Mouse (Mus musculus) central nervous system, embryonic 14 days (tissue): ENCODE data around the gene Gm6309. TPM values are rescaled to one million over a fixed set of nuclear protein-coding genes. Genes with fewer than 3 reads are reported as not detected.

Experiments used
- polyA plus RNA-seq: library from polyadenylated mRNA; depleted of rRNA; stranded (reverse); fragments of >200 nt; gene quantifications from 2 replicates; pipeline ENCODE4 v1.2.3, GENCODE M21; 2012; rRNA removed

Gene Gm6309
- not detected in 2 replicates for polyA plus RNA-seq

GRCm38 (mm10) chr5:146170621-146171020 lies at the start of gene Gm6309:
Gm6309 (minus strand) TSS chr5:146170721.

GRCm38 (mm10) chr5:146185204-146185603 lies 14.7 kb upstream of the Gm6309 start, which contains the start of gene 1700001J03Rik:
1700001J03Rik (minus strand) TSS chr5:146185304.

DNA sequence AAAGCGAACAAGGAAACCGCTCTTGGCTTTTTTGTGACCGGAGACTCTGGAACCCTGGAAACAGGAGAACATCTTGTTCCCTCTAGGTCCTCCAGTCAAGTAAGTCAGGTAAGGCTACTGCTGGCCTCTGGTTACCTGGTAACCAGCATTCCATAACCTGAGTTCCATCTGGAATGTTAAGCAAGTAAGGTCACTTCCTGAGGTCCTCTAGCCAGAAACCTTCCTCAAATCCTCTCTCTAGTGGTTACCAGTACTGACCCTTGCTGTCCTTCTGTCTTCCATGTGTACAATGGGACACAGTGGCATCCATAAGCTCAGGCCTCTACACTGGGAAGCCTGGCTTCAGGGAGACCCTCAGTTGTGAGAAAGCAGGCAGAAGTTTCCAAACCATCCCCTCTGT lies 10.1 kb downstream of the Gm6309 start, which contains the start of gene Gm5565:
Gene Gm5565 (minus strand): TSS at position 101 of the 400 bp plus-strand sequence.

Other genes with a start within 250 kb of the Gm6309 start
- not detected in 2 replicates for gene Cyp3a25, start 161.1 kb downstream of the Gm6309 start, polyA plus RNA-seq
- not detected in 2 replicates for gene Cyp3a59, start 91.5 kb downstream of the Gm6309 start, polyA plus RNA-seq
- gene Gm5565, start 10.2 kb downstream of the Gm6309 start, polyA plus RNA-seq = not detected in 2 replicates
- gene 1700001J03Rik, start 14.6 kb upstream of the Gm6309 start, polyA plus RNA-seq = 0.65 and 0.68 TPM in 2 replicates
- 19.4 and 21.3 TPM in 2 replicates for gene Rnf6, start 50.8 kb upstream of the Gm6309 start, polyA plus RNA-seq
- gene Cdk8, start 60.5 kb upstream of the Gm6309 start, polyA plus RNA-seq = 68.7 and 72.1 TPM in 2 replicates
- gene Wasf3, start 214.3 kb upstream of the Gm6309 start, polyA plus RNA-seq = 23.5 and 24.5 TPM in 2 replicates